Mouse (Mus musculus): Measurements from ENCODE around the gene Med17. TPM values are rescaled to one million over a fixed set of nuclear protein-coding genes. Genes with fewer than 3 reads are reported as not detected.

Gene Med17
- total RNA-seq, 1 experiment from 2014 or later: 43.0 TPM

DNA sequence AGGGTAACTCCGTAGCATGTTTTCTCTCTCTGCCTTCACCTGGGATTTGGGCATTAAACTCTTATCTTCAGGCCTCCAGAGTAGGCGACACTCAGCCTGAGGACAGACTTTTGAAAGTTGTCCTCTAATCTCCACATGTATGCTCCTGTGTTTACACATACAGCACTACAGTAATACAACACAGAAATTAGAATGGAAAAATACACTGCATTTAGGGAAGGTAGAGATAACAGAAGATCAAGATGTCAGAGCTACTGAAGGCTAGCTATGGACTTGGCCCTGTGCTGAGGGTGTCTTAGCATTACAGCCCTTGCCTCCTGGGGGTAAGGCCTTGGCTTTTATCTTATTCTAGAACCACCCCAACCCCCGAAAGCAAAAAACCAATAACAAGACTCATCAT is 8.7 kb upstream of the Med17 start:
- DNase-seq: no peak

DNA sequence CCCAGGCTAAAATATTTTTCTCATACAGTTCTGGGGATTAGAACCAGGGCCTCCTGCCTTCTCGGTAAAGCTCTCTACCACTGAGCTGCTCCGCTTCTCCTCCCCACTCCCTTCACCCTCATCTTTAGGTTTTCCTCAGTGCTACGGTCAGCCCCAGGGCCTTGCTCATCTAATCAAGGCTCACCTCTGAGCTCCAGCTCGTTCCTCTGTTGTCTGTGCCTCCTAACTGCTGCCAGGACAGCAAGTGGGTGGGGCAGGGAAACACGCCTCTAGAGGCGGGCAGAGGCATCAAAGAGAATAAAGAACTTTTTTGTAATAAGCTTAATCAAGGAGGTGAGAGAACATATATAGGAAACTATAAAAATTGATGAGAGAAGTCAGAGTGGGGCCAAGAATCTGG is 8.1 kb upstream of the Med17 start:
- no peak for DNase-seq

DNA sequence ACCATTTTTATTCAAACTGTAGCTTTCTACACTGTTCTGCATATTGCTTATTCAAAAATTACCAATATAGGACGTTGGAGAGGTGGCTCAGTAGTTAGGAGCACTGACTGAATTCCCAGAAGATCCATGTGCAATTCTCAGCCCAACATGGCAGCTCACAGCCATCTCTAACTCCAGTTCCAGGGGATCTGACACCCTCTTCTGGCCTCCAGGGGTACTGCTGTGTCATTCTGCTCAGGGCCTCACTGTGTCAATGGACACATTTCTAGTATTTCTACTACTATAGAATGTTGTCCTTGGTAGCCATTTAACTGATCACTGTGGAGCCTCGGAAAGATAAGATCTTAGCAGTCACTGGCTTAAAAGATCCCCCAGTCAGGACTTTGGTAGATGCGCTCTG is 5.7 kb upstream of the Med17 start:
- peak; percentile 26 for DNase-seq

DNA sequence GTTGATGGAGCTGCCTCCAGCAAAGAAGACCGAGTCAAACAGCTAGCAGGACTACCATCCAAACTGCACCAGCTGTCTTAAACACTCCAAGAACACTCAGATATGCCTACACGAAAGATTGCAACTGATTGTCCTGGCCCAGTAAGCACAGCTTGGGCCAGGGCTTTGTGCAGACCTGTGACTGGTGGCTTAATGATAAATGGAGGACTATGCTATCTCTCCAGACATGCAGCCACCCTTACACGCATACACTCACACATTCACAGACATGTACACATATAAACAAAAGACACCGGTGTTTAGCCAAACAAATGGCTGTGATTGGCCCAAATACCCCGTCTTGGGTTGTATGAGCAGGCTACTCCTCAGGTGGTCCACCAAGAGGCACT is 754 bp upstream of the Med17 start:
- no peak for DNase-seq

DNA sequence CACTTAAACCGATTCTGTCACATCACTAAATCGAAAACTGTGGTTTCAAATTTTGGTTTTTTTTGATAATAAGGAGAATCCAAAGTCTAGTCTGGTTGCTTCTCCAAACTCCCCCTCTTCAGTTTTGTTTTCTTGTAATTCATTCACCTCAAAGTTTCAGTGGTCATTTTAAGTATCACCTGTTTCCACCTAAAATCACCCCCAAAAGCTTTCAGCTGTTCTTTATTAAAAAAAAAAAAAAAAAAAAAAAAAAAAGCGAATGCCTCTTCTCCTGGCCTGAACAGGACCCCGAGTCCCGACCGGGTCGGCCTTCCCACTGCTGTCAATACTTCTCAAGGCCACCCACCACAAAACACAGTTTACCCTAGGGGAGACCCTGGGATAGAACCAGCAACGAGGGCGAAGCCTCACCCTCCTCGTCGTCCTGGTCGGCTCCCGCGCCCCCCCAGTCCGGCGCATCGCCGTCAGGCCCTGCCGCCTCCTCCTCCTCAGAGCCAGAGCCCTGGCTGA is 537 bp downstream of the Med17 start:
- no peak for DNase-seq

DNA sequence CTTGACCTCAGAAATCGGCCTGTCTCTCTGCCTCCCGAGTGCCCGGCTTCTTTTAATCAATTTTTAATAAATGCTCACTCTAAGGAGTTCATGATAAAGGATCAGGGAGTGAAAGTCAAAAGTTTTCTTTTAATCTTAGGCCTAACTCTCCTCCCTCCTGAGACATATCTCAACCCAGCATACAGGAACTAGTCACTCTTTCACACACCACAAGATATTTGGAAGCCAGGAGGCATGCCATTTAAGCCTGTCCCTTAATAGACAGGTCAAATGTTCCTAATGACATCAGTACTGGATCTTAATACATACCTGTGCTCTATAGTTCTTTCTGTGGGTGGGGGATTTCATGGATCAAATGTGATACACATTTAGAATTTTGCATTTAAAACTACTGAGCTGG is 1.4 kb downstream of the Med17 start:
- DNase-seq: no peak

DNA sequence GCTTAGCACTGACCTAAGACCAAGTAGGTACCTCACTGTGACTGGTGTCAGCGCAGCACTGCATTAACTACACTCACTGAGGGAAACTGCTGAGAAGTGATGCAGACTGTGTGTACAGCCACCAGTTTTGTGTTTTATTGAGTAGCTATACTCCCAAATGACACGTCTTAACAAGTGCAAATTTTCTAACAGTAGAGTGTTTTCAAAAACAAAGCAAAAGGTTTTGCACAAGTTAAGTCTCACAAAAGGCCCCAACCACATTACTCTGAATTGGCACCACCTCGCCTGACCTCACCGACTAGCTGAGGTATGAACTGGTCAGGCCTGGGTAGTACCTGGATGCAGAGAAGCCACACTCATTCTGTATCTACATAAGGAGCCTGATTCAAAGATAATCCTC is 2.9 kb downstream of the Med17 start:
- DNase-seq: no peak

DNA sequence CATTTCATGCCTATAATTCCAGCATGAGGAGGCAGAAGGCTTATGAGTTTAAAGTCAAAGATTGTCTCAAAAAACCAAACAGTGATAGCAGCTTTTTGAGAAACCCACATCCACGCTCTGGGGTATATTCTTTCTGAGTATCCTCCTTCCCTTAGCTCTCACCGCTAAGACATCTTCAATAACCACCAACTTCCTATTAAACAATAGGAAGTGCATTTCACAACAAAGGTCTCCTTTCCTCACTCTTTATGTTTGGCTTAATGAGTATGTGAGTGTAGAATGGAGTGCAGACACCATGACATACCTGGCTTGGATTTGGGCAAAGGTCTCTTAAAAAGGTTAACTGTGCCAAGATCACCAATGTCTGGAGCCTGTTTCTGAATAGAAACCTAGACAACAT is 5.8 kb downstream of the Med17 start:
- no peak for DNase-seq

DNA sequence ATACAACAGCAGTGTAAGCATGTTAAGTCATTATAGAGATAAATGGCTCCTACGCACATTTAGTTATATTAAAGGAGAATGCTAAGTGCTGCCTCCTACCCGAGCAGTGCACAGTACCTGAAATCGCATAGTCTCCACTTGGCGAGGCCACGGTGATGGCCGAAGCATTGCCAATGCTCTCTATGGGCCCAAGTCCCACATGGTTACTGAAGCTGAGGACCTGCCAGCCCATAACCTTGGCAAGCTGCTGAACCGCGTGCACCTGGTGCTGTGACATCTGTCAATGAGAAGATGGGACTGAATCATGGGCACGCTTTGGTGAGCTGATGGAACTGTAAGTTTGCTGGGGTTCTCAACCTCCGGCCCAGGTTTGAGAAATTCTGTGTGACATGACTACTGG is 16.2 kb downstream of the Med17 start:
- DNase-seq: no peak

DNA sequence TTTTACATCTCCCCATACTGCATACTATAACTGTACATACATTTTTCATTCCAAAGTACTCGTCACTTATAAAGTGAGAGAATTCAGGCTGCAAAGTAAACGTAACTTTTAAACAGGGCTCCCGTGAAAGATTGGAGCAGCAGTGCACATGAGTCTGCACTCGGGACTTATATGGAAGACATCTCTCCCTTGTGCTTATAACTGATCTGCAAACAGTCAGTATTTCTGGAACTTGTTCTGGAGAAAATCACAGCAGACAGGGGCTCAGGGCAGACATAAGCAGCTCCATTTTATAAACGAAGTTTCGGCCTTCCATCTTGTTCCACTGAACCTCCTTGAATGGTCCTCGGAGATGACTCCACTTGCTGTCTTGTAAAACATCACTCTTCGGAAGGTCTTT is 17.8 kb downstream of the Med17 start:
- no peak for DNase-seq

DNA sequence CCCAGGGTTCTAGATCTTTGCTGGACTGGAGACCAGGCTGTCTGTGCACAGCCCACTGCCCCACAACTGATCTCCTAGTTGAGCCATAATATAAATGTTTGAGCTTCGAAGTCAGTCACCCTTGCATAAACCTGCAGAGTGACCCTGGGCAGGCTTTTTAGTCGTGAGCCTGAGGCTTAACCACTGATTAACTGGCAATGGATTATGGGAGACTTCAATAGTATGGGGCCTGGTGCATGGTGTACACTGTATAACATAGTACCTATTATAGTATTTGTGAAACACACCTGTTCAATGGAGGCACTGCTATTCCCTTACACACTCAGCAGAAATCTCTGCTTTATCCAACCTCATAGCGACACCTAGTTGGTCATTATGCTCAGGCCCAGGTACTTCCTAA is 23.5 kb downstream of the Med17 start:
- no peak for DNase-seq

DNA sequence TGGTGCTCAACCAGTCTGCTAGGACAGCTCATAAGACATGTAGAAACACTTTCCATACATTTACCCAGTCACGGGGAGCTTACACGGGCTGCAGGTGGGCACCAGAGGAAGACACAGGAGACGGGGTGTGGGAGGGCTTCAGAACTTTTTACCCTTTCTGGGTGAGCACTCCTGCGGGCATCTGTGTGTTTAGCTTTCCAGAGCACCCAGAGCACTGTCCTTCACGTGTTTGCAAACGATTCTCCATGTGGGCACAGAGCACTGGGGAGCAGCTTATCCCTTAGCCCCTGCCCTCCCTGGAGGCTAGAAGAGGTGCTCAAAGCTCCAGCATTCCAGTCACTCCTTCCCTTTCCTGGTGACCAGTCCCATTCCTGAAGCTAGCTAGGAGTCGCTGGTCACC is 25.2 kb downstream of the Med17 start:
- DNase-seq: no peak

DNA sequence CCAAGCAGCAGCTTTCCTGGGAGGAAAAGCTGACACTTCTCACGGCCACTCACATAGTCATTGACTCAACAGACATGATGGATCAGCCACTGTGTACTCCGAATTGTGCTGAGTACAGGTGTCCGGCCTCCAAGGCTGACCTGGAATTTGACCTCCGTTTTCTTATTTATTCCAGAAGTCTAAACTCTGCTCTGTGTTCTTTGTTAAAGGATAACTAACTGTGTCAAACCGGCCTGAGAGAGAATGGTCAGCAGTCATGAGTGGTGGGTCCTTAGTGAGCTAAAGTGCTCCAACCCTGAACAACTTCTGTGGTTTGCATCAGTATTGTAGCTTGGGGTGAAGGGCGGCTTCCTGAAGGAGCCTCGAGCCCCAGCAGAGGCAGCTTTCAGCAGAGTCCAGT is 27.5 kb downstream of the Med17 start:
- no peak for DNase-seq

DNA sequence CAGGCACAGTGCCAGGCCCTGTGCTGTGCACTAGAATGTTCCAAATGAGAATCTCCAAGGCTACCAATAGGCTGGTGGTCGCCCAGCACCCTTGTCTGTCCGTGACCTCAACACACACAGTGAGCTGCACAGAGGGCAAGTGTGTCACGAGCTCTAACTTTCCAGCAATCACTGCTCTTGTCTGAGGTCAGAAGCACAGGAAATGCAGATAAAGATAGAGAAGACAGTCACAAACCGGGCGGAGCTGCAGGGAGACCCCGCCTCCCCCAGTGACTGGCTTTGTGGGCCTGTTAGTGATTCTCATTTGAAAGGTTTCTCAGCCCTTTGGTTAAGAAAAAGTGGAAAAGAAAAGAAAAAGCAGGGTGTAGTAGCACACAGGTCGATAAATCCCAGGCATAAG is 29.4 kb downstream of the Med17 start:
- no peak for DNase-seq

DNA sequence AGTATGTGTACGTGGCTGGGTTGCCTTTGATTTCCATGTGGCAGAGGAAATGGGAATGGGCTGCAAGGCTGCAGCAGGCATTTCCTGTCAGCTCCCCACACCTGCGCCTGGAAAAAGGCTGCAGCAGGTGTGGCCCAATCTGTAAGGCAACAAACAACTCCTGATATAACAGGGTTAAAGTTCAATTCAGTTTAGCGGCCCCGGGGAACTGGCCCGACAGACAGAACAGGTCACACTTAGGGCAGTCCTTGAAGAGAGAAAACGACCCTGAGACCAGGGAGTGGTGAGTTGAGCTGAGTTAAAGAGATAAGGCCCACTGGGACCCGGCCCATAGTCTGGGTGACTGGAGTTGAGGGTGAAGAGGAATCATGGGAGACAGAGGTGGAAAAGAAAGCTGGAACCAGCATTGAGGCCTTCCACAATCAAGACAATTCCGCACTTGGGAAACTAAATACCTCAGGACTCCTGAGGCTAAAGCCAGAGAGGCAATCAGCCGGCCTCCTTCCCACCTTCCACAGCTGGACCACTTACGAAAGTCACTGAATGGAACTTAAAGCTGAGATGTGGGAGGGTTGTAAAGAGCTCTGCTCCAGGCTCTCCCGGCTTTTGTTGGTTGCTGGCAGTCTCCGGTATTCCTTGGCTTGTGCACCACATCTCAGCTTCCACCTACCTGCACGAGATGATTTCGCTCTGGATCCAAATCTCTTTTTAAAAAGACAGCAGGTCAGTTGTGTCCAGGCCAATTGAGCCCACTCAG is 34.2 kb downstream of the Med17 start:
- DNase-seq: no peak

DNA sequence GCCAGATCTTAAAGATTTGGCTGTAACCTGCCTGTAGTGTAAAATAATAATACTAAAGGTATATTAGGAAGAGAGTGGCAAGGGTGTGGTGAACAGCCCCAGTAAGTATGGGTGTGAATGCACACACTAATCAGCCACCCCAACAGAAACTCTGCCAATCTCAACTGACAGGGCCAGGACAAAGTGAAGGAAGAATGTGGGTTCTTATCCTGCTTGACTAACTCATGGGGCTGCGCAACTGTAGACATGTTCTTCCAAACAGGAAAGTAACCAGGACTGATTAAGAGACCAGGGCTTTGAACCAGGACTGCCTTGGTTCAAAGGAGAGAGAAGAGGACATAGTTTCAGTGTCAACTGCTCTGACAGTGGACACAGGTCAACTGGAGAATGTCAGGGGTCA is 37.6 kb downstream of the Med17 start:
- no peak for DNase-seq

DNA sequence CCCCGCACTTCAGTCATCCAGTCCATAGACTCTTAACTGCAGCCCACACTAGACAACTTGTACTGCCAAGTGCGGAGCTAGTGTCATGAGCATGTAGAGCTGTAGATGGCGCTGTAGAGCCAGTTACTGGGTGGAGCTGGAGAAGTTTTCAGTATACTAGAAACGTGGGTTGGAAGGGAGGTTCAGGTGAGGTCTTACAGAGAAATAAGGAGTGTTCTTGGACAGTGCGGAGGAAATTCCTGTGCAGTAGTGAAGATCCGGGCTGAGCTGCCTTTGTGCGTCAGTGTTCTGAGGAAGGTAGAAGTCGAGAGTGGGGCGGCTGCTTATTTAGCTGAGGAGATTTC is 38.2 kb downstream of the Med17 start:
- DNase-seq: peak; percentile 58

DNA sequence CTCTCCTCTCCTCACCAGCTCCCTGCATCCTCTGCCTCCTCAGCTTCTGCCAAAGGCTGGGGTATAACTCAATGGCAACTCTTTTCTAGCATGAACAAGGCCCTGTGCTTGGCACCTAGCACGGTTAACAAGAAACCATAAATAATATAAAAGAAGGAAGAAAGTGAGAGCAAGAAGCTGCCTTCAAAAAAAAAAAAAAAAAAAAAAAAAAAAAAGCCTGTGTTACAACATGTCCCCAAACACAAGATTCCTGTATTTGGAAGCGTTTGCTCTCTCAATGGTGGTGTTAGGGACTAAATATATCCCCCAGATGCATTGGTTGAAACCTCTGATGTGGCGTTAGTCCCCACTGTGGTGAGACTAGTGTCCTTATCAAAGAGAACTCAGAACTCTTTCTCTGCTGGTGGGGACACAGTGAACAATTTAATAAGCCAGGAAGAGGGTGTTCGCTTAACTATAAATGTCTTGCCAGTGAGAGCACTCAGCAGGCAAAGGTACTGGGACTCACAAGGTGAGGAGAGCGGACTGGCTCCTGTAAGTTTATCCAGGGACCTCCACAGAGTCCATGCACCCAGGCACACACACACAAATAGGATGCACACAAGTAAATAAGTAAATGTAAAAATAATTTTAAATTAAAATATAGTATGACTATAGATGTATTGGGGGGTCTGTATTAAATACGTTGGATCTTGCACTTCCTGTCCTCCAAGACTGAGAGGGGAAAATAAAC is 38.7 kb downstream of the Med17 start:
- no peak for DNase-seq

DNA sequence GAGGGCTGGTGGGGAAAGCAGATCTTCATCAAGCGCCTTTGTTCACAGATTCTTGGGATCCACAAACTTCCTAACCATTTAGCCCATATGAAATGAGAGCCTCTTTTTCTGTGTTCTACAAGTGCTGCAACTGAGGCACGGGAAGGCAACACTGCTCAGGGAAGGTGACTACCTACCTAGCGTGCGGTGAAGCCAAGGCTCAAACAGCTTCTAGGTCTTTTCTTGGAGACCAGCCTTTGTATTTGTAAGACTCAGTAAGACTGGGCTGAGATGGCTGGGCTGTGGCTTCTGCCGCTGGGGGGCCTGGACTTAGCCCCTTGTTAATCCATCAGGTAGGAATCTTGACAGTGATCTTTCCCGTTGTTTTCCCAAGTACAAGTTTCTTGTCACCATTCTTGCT is 39.7 kb downstream of the Med17 start:
- no peak for DNase-seq

DNA sequence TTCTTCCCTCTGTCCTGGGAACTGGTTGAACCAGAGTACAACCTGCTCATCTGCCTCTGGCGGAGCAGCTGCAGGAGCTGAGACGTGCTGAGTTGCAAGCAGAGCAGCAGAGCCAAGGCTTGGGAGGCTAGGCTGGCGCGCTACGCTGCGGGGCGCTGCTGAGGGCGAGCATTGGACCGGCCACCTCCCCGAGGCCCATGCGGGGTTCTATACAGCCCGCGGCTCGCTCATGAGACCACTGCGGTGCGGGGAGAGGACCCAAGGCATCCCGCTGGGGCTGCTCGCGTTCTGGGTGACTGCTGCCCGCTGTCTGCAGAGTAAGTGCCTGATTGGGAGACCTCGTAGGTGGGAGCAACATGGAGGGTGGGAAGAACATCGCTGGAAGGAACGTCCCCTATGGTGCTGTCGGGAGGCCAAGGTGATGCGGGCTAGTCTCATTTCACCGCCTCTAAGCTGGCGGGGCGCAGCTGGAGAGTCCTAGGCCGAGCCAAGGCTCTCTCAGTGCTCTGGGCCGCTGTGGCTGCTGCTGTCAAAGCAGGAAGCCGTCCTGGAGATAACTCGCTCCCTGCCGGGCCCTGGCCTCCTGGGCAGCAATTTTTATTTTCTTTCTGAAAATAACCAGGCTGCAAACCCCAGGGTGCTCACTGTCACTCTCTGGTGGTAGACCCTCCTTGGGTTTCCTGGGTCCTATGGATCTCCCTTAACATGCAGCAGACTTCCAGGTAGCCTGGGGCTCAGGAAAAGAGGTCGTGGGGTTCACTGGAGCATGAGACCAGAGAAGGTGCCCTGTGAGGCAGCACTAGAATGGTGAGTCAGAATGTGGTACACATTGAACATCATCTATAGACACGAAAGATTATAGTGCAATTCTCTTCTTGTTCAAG is 40.4 kb downstream of the Med17 start, which contains the start of gene Vstm5:
TSS of gene Vstm5 (plus strand) at position 4 of the 884 bp plus-strand sequence.
- peak; percentile 26 for DNase-seq

DNA sequence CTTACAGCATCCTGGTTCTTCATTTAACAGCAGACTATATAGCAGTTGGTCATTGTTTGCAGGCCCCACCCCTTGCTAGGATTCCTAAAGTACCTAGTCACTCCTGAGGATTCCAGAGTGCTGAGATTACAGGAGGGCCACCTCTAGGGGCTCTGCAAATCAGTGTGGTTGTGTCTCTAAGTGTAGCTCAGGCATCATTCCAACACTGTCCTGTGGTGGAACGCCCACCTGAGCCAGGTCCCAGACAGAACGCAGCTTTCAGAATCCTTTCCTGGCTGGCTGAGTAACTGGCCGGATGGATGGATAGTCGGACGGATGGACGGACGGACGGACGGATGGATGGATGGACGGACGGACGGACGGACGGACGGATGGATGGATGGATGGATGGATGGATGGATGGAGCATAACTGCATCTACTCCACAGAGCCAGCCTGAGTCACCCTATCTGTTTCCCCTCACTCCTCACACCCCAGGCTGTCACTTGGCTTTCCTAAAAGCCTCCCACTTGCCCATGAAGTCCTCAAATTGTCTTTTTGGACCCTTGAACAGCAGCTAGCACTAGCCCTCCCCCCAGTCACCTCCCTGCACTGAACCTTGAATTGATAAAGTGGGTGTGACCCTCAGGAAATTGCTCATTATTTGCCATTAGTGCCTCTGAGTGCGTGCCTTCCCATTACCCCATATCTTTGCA is 41.3 kb downstream of the Med17 start:
- DNase-seq: no peak

Data from adrenal gland, postnatal 25 days (tissue).